Mouse (Mus musculus) kidney, adult 2 months (tissue): ENCODE measurements at regions not wholly inside any gene's neighbourhood (a gene's known extent, or its start where the extent isn't known, plus 50 kb on each side); places are given as distances from the start of the nearest gene placed in this dataset.
A peak's percentile ranks its signal among the peaks of the same experiment; 100 is the strongest.

Source experiments
- DNase-seq: peaks from one replicate; pipeline ENCODE4 v3.0.0; 2021
- H3K27ac ChIP-seq: fragments of 200-500 bp; 2 replicates; pipeline ENCODE4 v1.5.1; 2012; ENCODE audit warnings: low read depth, low read length, control low read depth, inconsistent platforms; ENCODE audit not compliant: insufficient read depth
- H3K27me3 ChIP-seq: fragments of 200-500 bp; replicated peaks from 2 replicates; pipeline ENCODE4 v1.6.1; 2012; ENCODE audit warnings: mild to moderate bottlenecking, moderate library complexity, low read length, inconsistent platforms; ENCODE audit not compliant: control insufficient read depth, insufficient read depth
- H3K36me3 ChIP-seq: fragments of 200-500 bp; 2 replicates; pipeline ENCODE4 v1.6.1; 2012; ENCODE audit warnings: mild to moderate bottlenecking, moderate library complexity, low read length, inconsistent platforms; ENCODE audit not compliant: control insufficient read depth, insufficient read depth
- H3K4me1 ChIP-seq: fragments of 200-500 bp; 2 replicates; pipeline ENCODE4 v1.6.1; 2011; ENCODE audit warnings: low read length; ENCODE audit not compliant: control insufficient read depth, insufficient read depth
- H3K4me3 ChIP-seq: fragments of 200-500 bp; 2 replicates; pipeline ENCODE4 v1.5.1; 2011; ENCODE audit warnings: mild to moderate bottlenecking, low read depth, low read length, control low read depth; ENCODE audit not compliant: insufficient read depth
- CTCF ChIP-seq: fragments of 200-500 bp; conservative IDR thresholded peaks from 2 replicates; pipeline ENCODE4 v1.5.1; 2011; ENCODE audit warnings: low read depth, mild to moderate bottlenecking, control low read depth, low read length, moderate library complexity, mixed read lengths; ENCODE audit not compliant: insufficient read depth, insufficient read length
- POLR2A ChIP-seq: fragments of 200-500 bp; IDR thresholded peaks from one replicate; pipeline ENCODE4 v1.6.1; 2011; ENCODE audit warnings: low read depth, low read length, control low read depth
- WGBS: fragments of 180-500 bp; shearing (Covaris S2); methylation state at CpG from one replicate; pipeline ENCODE4 v1.1.7; 2018; 5-methylcytosine and 5-hydroxymethylcytosine counted together

DNA sequence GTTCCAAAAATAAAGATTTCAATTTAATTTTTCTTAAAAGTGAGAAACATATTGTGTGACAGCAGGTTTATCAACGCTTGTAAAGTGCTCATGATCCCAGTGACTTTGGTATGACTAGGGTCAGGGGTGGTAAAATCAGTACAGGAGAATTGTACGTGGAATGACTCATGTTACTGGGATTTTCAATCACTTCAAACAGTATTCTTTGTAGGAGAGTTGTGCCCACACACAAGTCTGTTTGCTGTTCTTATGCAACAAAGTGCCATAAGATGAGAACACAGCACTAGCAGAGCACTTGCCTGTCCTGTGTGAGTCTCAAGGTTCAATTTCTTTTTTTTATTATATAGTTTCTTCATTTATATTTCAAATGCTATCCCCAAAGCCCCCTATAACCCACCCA is 166.5 kb downstream of the Smarca1 start:
- Histone ChIP-seq H3K4me1 (no peaks in the 10 kb centered on the region), H3K4me3 (no peak overlapping the region), H3K27ac (no peak overlapping the region), H3K27me3 (no peaks in the 10 kb centered on the region), H3K36me3 (no peaks in the 10 kb centered on the region)
- 84% methylated on average over 2 of the region's 2 CpGs for WGBS
- DNase-seq = no peak
- no peak for TF ChIP-seq CTCF
- TF ChIP-seq POLR2A = no peak

DNA sequence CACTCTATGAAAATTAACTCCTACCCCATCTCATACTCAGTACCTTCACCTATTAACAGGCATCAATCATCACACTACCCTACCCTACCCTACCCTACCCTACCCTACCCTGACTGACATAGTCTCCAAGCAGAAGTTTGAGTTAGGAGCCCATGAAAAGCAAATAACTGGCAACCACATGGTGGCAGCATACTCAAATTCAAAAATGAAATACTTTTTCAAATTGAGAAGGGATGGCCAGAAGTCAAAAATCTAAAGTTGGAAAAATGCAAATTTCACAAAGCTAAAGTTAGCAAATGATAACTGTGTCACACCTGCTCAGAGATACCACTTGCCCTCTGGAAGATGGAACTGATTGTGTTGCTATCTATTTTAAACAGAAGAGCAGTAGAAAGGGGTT is 189.7 kb downstream of the Smarca1 start:
- H3K36me3 ChIP-seq = no peaks in the 10 kb centered on the region
- peak; percentile 1 for DNase-seq
- no peak for TF ChIP-seq CTCF
- no peak for TF ChIP-seq POLR2A
- H3K4me1 ChIP-seq = no peaks in the 10 kb centered on the region
- H3K27ac ChIP-seq = no peak overlapping the region
- H3K4me3 ChIP-seq = no peak overlapping the region
- H3K27me3 ChIP-seq = no peaks in the 10 kb centered on the region

DNA sequence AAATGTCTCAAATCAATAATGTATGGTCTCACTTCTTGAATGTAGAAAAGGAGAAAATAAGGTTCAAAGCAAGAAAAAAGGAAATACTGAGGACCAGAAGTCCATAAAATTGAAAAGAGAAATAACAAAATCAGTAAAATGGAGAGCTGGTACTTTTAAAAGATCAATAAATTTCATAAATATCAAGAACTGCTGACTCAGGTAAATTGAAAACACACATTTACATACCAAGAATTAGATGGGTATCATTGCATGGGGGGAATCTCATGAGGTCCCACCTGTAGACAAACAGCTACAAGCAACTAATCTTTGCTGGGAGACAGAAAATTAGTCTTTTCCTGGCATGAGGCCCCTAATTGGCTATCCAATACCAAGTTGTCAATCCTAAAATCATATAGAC is 224.0 kb downstream of the Smarca1 start:
- Histone ChIP-seq H3K4me1 (no peaks in the 10 kb centered on the region), H3K27ac (no peak overlapping the region), H3K36me3 (no peaks in the 10 kb centered on the region), H3K4me3 (no peak overlapping the region), H3K27me3 (no peaks in the 10 kb centered on the region)
- no peak for TF ChIP-seq POLR2A
- TF ChIP-seq CTCF = no peak
- no peak for DNase-seq

DNA sequence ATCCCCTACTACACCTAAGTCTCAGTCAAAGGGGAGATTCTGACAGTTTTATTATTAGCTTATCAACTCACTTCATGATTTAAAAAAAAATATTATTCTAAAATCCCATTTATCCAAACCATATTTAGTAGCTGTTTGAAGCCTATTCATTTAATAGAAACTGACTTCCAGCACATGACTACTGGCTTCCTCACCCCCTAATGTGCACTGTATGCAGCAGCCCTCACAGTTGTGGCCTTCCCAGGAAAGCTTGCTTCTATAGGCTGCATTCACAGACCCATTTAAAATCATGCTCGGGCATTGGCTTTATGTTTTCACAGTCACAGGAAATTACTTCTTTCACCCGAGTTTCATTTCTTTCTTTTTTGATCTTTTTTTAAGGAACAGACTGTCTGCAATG is 246.3 kb downstream of the Smarca1 start:
- TF ChIP-seq CTCF (no peak), POLR2A (no peak)
- Histone ChIP-seq H3K4me1 (no peaks in the 10 kb centered on the region), H3K27ac (no peak overlapping the region), H3K4me3 (no peak overlapping the region), H3K27me3 (no peaks in the 10 kb centered on the region), H3K36me3 (no peaks in the 10 kb centered on the region)
- WGBS = 37% methylated on average over 2 of the region's 2 CpGs
- DNase-seq = no peak

DNA sequence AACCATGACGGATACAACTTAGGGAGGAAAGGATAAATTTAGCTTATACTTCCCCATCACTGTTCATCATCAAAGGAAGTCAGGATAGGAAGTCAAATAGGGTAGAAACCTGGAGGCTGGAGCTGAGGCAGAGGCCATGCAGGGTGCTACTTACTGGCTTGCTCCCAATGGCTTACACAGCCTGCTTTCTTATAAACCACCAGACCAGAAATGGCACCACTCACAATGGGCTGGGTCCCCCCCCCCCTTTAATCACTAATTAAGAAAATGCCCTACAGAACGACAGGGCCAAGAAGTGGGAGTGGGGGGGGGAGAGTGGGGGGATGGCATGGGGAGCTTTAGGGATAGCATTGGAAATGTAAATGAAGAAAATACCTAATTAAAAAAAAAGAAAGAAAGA is 251.6 kb downstream of the Smarca1 start:
- Histone ChIP-seq H3K4me3 (no peak overlapping the region), H3K27ac (no peak overlapping the region), H3K4me1 (no peaks in the 10 kb centered on the region), H3K27me3 (no peaks in the 10 kb centered on the region), H3K36me3 (no peaks in the 10 kb centered on the region)
- 52% methylated on average over 2 of the region's 2 CpGs for WGBS
- DNase-seq = no peak
- no peak for TF ChIP-seq POLR2A
- TF ChIP-seq CTCF = no peak

DNA sequence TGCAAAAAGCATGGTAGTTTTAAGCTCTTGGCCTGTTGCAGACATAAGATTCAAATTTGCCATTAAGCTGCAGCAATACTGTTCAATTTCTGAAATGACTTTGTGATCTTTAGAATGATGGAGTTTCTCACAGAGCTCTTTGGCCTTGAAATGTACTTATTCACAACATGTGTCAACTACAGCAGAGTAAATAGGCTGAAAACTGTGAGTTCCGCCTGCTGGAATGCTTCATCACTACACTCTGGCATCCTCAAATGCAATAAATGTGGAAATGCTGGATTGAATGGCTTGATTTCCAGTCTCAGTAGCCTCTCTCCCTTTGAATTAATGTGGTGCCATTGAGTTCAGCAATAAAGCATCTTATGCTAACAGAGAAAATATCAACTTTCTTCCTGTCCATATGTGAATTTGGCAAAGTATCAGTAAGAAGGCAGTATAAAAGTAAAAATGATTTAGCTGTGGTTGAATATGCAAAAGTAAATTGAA is 253.9 kb downstream of the Smarca1 start:
- H3K4me1 ChIP-seq = no peaks in the 10 kb centered on the region
- no peak for DNase-seq
- WGBS = 74% methylated on average over 1 of the region's 1 CpGs
- no peaks in the 10 kb centered on the region for H3K27me3 ChIP-seq
- H3K36me3 ChIP-seq = no peaks in the 10 kb centered on the region
- no peak overlapping the region for H3K4me3 ChIP-seq
- TF ChIP-seq CTCF (no peak), POLR2A (no peak)
- no peak overlapping the region for H3K27ac ChIP-seq

DNA sequence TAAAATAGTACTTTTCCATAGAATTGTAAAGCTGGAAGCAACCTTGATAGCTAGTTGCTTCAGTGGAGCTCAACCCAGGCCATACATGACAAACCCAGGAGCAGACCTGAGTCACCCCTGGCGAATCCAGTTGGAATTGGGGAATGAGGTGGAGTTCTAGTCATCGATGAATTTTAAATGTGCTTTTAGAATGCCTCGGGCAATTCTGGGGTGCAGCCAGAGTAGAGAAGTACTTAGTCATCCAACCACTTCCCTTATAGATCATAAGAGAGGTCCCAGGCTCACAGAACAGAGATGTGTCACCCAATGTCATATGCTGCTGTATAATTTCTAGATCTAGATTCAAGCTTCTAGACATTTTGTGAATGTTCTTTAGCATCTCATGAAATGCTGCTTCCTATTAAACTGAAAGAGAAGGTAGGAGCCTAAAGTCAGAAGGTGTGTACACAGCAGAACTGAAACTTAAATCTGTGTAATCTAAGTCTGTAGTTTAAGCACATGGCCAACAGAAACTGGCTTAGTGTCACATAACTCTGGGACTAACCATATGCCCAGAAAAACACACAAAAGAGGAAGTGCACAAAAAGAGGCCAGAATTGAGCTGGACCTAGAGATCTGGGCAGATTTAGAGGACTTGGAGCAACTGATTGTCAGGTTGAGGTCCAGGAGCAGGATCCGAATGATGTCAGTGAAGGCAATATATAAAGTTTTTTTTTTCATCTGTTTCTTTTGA is 269.7 kb downstream of the Smarca1 start:
- H3K4me1 ChIP-seq = no peaks in the 10 kb centered on the region
- no peaks in the 10 kb centered on the region for H3K27me3 ChIP-seq
- no peak overlapping the region for H3K27ac ChIP-seq
- no peak for DNase-seq
- WGBS = 86% methylated on average over 4 of the region's 4 CpGs
- H3K4me3 ChIP-seq = no peak overlapping the region
- H3K36me3 ChIP-seq = no peaks in the 10 kb centered on the region
- TF ChIP-seq POLR2A = no peak
- TF ChIP-seq CTCF = no peak
